Mouse (Mus musculus): Measurements from ENCODE around the gene Psme1.
A peak's percentile ranks its signal among the peaks of the same experiment; 100 is the strongest.

Psme1 gene

GRCm38 (mm10) chr14:55577871-55578667 is at the start of gene Psme1:
Psme1 (plus strand) TSS chr14:55578123.
- DNase-seq = peak; percentile 84 to 85

GRCm38 (mm10) chr14:55536116-55536745 is 41.7 kb upstream of the Psme1 start:
- DNase-seq = no peak

GRCm38 (mm10) chr14:55540067-55540786 is 37.7 kb upstream of the Psme1 start, which contains the start of gene Pck2:
Pck2 (plus strand) TSS chr14:55540266.
- peak; percentile 48 to 57 for DNase-seq

- peak; percentile 34 to 53 for DNase-seq
Observed at GRCm38 (mm10) chr14:55540787-55541321, 37.1 kb upstream of the Psme1 start.

- no peak for DNase-seq
Observed at GRCm38 (mm10) chr14:55542268-55542667, 35.7 kb upstream of the Psme1 start.

GRCm38 (mm10) chr14:55544334-55544733 is 33.6 kb upstream of the Psme1 start:
- no peak for DNase-seq

- DNase-seq = no peak
Observed at GRCm38 (mm10) chr14:55550191-55550590, 27.7 kb upstream of the Psme1 start.

GRCm38 (mm10) chr14:55551347-55551746 is 26.6 kb upstream of the Psme1 start:
- no peak for DNase-seq

- no peak for DNase-seq
Observed at GRCm38 (mm10) chr14:55551794-55552193, 26.1 kb upstream of the Psme1 start.

GRCm38 (mm10) chr14:55554635-55555034 is 23.3 kb upstream of the Psme1 start:
- no peak for DNase-seq

- DNase-seq = no peak
Observed at GRCm38 (mm10) chr14:55555788-55556187, 22.1 kb upstream of the Psme1 start.

- DNase-seq = peak in 1 of 2 experiments; percentile 55
Observed at GRCm38 (mm10) chr14:55557003-55557402, 20.9 kb upstream of the Psme1 start.

- no peak for DNase-seq
Observed at GRCm38 (mm10) chr14:55557587-55557986, 20.3 kb upstream of the Psme1 start.

GRCm38 (mm10) chr14:55558740-55559448 is 19.0 kb upstream of the Psme1 start:
- no peak for DNase-seq

- peak; percentile 77 to 86 for DNase-seq
Observed at GRCm38 (mm10) chr14:55559799-55560201, 18.1 kb upstream of the Psme1 start, which contains the start of gene Dcaf11. Dcaf11 (plus strand) TSS chr14:55560006.

GRCm38 (mm10) chr14:55560202-55561073 is 17.5 kb upstream of the Psme1 start, which contains the start of gene A730061H03Rik:
A730061H03Rik (minus strand) TSS chr14:55560406.
- peak; percentile 97 to 99 for DNase-seq

GRCm38 (mm10) chr14:55561860-55562259 is 16.1 kb upstream of the Psme1 start:
- DNase-seq = no peak

GRCm38 (mm10) chr14:55563249-55563648 is 14.7 kb upstream of the Psme1 start:
- no peak for DNase-seq

- DNase-seq = no peak
Observed at GRCm38 (mm10) chr14:55565748-55566147, 12.2 kb upstream of the Psme1 start.

GRCm38 (mm10) chr14:55567496-55567895 is 10.4 kb upstream of the Psme1 start:
- DNase-seq = no peak

- DNase-seq = no peak
Observed at GRCm38 (mm10) chr14:55570588-55570987, 7.3 kb upstream of the Psme1 start.

Measured in thymus, adult 18-20 months (tissue).